Mouse (Mus musculus): Measurements from ENCODE around the gene Amn.

Gene Amn

GRCm38 (mm10) chr12:111270629-111271277 is at the start of gene Amn:
Gene Amn (plus strand): TSS chr12:111271095.
- DNase-seq = no peak

DNA sequence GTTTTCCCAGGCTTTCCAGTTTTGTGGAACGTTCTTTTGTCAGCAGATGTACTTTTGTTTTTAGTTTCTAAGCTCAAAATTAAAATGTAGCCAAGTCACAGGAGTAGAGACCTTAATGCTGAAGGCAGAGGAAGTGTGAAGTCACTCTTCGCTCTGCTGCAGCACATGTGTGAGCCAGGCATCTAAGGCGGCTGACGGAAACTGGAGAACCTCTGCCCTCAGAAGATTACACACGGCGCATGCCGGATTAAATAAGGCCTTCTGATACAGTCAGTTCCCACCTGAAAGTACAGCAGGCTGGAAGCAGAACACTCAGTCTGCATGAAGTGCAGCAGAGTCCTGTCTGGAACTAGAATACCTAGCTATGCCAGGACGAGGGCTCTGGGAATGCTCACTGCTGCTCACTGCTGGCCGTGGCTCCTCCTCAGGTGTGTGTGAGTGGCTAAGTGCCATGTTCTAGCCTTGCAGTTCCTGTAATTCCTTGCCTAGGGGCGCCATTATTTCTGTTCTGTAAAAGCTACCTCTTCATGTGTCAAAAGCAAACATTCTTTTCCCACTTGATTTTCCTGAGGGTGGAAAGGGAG is 45.6 kb upstream of the Amn start:
- DNase-seq = no peak

- DNase-seq = no peak
Observed at GRCm38 (mm10) chr12:111227410-111227809, 43.5 kb upstream of the Amn start.

- no peak for DNase-seq
Observed at GRCm38 (mm10) chr12:111228488-111228887, 42.4 kb upstream of the Amn start.

DNA sequence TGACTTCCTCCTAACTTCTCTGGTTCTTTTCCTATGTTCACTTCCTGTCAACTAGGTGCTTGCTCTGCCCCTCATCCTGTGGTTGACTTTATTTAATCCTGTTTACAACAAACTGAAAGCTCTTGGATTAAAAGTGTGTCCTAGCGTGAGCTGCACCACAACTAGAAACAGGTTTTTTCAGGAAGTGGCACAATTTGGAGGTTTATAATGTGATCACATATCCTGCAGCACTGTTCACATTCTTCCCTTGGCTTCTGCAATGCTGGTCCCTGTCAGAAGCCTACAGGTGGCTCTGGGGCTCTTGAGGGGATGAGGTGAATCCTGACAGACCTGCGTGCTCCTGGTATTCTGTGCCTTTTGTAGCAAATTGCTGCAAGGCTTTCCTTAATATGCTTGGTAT is 40.1 kb upstream of the Amn start:
- DNase-seq = no peak

DNA sequence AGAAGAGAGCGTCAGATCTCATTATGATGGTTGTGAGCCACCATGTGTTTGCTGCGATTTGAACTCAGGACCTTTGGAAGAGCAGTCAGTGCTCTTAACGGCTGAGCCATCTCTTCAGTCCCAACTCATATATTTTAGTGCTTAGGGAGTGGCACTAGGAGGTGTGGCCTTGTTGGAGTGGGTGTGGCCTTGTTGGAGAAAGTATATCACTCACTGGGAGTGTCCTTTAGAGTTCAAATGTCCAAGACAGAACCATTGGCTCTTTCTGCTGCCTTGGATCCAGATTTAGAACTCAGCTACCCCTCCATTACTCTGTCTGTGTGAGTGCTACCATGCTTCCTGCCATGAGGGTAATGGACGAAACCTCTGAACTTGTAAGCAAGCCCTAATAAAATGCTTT is 37.1 kb upstream of the Amn start:
- no peak for DNase-seq

GRCm38 (mm10) chr12:111234383-111234782 is 36.5 kb upstream of the Amn start:
- peak; percentile 22 for DNase-seq

DNA sequence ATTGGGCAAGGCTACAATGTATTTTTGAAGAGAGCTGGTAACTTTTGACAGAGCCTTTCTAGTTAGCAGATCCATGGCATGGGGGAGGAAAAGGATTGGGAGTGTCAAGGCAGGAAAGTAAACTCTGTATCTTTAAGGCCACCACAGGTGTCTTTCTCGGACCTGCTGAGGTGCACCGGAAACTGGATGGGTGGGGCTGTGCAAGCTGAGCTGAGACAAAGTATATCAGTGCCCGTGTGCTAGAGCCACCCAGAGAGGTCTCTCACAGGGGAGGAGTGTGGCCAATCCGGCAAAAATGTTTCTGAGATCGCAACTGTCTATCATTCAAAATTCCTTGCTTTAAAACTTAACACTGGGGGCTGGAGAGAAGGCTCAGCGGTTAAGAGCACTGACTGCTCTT is 35.3 kb upstream of the Amn start:
- DNase-seq = no peak

GRCm38 (mm10) chr12:111237611-111238188 is 33.2 kb upstream of the Amn start:
- no peak for DNase-seq

DNA sequence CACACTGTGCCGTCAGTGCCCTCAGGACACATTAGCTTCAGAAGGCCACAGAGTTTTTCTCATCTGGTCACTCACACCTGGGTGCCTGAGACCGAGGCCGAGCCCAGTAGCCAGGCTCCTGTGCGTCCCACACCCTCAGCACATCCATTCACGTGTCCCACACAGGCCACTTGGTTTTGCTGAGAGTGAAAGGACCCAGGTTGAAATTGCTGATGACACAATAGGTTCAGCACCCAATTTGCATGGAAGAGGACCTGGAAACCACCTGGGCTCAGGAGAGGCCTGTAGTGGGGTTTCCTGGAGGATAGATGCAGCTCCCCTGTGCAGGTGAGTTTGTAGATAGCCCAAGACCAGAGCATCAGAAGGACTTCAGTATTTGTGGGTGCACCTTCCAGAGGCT is 32.5 kb upstream of the Amn start:
- no peak for DNase-seq

GRCm38 (mm10) chr12:111238778-111239177 is 32.1 kb upstream of the Amn start:
- DNase-seq = no peak

DNA sequence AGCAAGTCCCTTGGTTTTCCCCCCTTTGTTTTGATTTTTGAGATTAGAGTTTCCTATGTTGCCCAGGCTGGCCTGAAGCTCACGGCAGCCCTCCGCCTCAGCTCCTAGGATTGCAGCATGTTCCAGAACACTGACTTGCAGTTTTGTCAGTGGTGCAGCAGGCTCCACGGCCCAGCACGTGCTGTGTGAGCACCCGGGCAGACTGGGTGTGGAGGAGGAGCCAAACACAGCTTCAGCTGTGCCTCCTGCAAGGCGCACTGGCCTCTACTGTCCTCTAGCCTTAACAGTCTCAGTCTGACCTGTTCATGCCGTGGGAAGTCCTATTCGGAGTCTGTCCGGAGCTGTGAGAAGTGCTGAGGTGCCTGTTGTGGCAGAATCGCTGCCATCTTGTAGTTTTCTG is 31.0 kb upstream of the Amn start:
- no peak for DNase-seq

DNA sequence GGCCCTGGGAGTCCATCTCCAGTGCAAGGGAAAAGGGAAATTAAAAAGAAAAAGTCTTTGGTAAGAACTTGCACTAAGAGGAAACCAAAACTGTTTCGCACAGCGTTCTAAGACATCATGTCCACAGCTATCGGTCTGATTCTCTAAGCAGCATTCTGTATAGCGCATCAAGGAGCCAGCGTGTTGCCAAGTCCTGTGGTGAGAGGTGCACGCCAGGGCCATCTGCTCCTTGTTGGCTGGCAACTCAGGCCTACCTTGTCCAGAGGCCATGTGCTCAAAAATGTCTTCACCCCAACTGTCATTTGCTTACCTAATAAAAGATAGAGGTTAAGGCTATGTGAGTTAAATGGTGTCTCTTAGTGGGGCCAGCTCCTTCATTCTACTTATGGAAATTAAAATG is 29.0 kb upstream of the Amn start:
- DNase-seq = no peak

DNA sequence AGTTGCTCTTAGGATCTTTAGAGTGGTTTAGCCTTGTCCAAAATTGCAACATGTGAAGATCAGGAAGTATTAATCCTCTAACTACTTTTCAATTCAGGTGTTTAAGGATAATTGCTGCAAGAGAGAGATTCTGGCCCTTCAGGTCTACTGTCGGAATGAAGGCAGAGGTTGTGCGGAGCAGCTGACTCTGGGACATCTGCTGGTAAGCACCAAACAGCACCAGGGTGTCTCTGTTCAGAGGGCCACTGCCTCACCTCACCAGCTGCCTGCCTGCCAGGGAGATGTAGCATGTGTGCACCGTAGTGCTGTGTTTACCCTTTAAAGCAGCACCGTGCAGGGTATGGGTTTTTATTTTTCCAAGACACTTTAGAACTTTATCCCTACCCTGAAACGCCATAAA is 28.5 kb upstream of the Amn start:
- no peak for DNase-seq

DNA sequence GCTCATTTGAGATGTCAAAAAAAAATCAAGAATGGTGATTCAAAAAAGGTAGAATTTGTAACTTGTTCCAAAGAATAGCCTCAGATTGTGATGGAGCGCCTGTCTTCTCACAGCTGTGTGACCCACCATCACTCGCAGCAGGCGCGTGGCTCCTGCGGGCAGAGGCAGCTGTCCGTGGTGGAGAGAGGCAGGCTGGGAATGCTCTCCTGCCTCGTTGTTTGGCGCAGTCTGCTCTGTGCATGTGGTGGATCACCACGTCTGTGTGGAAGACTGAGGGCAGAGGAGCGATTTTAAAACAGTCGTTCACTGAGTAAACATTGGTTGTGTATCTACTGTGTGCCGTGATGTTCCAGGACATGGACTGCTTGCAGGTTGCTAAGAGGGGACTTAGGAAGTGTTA is 27.2 kb upstream of the Amn start:
- DNase-seq = no peak

GRCm38 (mm10) chr12:111245070-111245469 is 25.8 kb upstream of the Amn start:
- DNase-seq = no peak

DNA sequence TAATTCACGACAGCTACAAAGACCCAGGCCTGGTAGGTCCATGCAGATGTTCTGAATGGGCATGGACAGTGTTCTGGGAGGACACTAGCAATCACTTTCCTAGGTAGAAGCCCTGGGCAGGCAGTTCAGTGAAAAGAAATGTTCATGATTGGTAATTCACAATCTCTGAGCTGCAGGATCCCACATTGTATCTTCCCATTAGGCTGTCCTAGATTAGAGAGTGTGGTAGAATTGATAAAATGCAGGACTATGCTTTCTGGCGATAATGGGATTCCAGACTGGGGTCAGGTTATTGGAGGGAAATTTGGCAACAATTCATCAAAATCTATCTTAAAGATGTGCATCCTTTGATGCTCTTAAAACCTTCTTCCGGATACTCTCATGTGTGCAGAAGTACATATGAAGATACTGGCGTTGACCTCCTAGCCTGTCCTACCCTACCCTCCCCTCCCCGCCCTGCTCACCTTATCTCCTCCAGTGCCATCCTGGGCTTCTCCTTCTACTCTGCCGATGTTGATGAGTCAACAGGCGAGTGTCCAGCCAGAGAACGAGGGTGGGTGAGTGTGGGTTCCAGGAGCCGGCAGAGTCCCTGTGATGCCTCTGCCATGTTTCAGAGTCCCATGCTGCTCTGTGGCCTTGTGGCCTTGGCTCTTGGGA is 24.0 kb upstream of the Amn start:
- DNase-seq = no peak

DNA sequence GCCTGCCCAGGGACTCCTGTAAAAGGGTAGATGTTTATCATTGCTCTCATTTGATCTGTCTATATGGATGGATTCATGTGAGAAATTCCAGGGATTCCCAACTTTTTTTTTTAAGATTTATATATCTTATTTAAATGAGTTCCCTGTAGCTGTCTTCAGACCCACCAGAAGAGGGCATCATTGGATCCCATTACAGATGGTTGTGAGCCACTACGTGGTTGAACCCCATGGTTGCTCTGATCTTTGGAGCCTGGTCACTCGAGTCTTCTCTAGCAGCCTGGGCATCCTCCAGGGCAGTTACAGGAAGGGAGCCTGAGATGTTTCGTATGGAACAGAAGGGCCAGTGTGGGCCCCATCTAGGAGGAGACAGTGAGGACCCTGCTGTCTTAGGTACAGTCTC is 21.8 kb upstream of the Amn start:
- DNase-seq = no peak

DNA sequence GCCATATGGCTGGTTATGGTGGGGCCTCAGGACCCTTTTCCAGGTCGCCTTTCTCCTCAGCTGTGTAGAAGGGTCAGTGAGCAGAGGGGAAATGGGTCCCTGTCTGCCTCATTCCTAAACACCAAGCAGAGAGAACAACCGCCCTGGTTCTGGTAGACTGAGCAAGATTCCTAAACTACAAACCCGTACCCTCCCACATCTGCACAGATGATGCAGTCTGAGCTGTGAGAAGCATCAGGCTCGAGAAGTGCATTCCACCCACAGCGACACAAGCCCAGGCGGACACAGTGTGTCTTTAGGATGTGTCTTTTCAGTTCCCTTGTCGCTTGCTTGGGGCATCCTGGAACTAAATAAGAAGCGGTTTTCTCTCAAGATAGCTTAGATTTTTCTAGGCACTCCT is 20.8 kb upstream of the Amn start:
- no peak for DNase-seq

GRCm38 (mm10) chr12:111251227-111251626 is 19.7 kb upstream of the Amn start:
- no peak for DNase-seq

DNA sequence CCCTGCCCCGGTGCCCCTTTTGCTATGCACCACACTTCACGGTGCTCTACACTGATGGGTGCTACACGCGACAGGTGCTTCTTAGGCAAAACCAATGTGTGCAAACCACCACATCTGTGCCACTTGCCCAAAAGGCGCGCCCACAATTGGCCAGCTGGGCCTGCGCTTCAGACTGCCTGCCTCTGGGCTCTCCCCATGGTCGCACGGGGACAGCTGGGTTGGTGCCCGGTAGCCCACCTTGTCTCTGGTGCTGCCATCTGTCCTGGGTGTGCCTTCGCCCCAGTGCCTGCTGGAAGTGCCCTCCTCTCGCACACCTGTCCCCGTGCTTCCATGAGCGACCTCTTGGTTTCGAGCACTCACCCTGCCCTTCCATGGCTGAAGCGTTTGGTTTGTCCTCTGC is 7.2 kb upstream of the Amn start:
- no peak for DNase-seq

DNA sequence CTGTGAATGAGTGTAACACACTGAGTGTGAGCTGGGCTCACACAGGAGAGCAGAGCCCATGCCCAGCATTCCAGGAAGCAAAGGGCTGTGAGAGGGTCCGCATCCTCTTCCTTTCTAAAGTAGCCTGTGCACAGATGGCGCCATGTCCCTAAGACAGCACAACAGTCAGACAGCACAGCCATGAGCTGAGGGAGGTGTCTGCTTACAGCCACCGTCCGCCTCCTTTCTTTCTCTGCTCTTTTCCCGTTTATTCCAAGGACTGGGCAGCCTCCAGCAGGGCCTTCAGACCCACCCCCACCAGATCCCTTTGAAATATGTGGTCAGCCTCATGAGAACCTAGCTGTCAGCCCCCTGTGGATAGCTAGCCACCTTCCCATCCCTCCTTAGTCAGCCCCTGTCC is 5.7 kb upstream of the Amn start:
- no peak for DNase-seq

DNA sequence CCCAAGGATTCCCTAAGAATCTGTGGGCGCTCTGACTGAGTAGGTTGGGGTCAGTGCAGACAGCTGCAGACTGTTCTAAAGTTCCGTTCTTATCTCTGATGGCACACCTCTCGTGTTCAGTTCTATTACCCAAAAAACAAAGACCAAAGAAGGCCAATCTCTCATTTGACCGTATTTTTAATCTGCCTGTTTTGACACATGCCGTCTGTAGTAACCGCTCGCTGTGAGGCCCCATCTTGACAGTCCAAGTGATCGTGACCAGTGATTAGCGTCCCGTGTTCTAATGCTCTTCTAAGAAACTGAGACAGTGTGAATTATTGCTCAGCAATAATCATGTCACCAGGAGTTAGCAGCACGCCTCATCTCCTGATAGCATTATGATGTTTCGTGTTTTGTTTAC is 4.3 kb upstream of the Amn start:
- DNase-seq = no peak

DNA sequence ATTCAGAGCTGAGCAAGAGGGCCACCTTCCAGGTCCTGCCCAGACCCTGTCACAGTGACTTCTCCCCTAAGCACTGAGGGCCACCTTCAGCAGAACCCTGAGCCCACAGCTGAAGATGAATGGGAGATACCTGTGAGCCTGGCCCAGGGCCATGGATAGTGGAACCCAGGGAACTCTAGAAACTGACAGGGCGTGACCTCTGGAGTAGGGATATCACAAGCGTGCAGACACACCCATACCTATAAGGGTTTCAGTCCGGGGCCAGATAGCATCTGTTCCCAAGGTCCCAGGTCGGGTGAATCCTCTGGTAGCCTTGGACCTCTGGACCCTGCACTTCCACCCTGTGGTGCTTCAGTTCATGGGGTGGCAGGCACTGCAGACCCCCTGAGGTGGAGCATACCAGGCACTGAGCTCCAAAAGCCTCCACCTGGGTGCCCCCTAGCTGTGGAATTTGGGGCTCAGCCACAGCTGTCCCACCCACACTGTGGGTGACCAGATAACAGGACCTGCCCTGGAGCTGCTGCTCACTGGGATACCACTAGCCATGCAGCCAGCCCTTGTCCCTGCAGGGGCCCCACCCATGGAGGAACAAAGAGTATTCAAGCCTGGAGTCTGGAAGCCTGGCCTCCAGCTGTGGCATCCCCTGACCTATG is 3.1 kb upstream of the Amn start:
- DNase-seq = no peak
